Mouse (Mus musculus) fat pad, adult 2 months (tissue): ENCODE measurements at regions not wholly inside any gene's neighbourhood (a gene's known extent, or its start where the extent isn't known, plus 50 kb on each side); places are given as distances from the start of the nearest gene placed in this dataset.

Source experiments
- DNase-seq: peaks from one replicate; pipeline ENCODE4 v3.0.0-alpha.2; 2011; ENCODE audit warnings: low read depth, low spot score; ENCODE audit errors: extremely low read depth

DNA sequence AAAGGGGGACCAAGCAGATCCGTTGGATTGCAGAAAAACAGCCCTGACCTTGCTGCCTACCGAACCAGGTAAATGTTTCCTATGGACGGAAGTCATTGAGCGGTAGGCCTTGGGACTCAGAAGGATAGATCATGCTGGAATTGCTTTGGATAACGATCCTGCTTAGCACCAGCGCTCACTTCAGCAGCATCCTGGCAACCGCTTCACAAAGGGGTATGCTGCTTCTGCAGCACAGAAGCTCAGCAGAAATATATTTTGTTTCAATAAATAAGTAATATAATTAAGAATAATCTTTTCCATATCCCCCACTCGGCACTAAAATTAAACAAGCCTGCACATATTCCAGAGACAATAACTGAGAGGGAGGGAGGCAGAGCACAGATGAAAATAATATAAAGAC, 296.0 kb downstream of the Meis1 start:
- DNase-seq, result no peak

DNA sequence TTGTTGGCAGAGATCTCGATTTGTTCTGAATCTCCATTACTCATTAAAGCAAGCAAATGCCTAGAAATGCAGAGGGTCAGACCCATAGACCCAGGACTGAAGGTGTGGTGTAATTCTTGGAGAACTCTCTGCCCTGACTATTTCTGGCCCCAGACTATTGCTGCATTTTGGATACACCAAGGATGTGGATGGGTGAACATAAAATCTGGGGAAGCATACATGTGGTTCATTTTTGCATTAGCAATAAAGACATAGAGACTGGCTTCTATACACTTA, 303.0 kb downstream of the Meis1 start:
- no peak for DNase-seq

DNA sequence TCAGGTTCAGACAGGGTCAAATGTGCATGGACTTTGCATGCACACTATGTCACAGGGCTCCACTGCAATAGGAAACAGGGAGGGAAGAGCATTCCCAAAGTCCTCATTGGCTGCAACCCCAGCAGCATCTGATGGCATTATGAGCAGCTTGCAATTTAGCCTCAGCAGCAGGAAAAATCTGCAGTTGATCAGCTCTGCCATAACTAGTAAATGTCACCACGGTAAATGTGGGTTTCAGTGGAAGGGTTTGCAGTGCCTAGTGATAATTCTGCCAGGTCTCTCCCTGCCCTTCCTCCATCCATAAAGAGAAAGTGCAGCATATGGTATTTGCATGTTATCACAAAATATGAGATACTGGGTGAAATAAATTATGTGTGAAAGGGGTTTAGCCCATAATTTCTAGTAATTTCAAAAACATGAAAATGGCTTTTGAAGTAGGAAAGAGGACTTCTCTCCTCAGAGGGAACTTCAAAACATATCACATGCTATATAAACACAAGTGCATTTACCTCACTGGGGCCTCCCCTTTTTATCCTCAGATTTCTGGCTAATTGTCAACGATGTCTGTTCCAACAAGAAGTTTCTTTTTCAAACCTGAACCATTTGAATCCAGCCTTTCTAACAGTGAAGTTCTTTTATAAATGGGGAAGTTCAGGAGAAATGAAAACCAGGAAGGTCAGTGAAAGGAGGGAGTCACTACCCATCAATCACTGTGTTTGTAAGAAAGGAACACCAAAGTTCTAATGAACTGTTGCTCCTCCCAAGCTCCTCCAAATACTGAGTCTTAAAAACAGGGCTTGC, 303.5 kb downstream of the Meis1 start:
- no peak for DNase-seq

DNA sequence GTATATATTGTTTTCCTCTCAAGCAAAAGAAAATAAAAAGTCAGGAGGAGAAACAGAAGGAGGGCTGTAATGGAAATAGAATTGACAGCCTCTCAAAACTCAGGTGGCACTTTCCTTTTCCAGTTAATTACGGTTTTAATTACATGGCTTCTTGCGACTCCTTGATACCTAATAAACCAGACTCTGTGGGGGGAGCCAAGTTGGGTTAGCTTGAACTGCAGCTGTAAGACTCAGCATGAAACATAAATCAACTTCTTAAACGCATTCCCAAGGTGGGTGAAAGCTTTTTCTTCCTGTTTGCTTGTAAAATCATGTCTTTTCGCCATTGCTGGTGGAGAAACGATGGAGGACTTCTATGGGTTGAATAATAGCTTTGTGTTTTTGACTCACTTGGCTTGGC, 304.4 kb downstream of the Meis1 start:
- DNase-seq, result no peak

DNA sequence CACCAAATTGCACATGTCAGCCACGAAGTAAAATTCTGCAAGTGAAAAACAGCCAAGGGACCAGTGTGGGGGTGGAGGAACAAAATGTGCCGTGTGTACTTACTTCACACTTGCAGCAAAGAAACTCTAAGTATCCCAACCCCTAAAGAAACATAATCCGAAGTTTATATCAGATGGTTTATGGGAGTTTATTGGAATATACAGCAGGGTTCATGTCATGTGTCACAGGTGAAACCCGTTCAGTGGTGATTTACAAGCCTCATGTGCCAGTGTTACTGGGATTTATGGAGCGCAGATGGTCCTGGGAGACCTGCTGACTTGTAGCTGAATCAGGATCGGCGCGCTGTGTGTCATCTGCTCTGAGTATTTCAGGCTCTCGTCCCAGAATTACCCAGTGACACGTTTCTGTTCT, 306.1 kb downstream of the Meis1 start:
- no peak for DNase-seq

DNA sequence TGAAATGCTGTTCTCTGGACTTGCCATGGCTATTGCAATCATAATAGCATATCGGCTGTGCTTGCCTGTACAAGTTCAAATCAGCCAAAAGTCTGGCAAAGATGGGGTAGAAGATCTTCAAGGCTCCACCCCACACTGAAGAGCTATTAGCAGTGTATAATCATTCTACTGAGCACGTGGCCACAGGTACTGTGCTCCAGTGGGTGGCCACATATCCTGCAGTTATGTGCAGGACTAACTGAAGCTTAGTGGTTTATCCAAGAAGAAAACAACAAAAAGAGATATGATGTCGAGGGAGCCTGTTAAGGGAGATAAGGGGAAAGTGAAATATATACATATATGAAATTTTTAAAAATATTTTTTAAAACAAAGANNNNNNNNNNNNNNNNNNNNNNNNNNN, 309.2 kb downstream of the Meis1 start:
- no peak for DNase-seq

DNA sequence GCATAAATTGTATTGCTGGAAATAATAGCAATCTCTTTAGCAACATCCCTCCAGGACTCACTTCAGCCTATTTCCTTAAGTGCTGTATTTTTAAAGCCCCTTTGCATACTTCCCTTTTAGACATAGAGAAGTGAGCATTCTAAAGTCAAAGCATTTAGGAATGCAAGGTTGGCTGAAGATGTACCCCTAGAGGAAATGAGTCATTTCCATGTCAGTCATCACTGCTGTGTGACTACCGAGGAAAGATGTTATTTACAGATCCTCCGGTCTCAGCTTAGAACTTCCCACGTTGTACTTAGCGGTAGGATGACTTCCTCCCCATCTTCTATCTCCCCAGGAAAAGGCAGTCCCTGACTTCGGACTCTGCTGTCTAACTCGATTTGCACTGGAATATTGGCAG, 337.2 kb downstream of the Meis1 start:
- DNase-seq, result no peak

DNA sequence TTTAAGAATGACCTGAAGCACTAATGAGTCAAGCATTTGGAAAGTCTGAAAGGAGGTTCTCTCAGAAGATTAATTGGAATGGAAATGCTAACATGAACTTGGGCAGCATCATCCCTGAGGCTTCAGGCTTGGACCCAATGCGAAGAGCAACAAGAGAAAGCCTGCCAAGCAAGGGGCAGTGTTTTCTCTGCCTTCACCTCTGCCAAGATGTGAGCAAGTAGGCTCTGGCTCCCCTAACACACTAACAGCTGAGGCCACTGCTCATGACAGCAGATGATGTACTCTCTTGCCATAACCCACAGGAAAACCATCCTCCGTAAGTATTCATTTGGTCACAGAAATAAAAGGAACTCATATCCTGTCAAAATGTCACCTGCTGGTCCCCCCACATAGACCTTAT, 341.9 kb downstream of the Meis1 start:
- no peak for DNase-seq

DNA sequence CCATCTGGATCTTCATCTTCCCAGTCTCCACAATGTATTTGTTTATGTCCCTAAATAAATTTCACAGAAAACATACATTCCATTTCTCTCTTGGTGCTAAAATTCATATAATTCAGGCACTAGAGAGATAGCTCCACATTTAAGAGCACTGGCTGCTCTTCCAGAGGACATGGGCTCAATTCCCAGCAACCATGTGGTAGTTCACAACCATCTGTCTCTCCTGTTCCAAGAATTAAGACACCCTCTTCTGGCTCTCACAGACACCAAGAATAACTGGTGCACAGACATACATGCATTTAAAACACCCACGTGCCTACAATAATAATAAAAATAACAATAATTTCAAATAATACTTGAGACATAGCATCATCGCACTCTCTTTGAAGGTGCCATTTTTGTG, 347.8 kb downstream of the Meis1 start:
- no peak for DNase-seq

DNA sequence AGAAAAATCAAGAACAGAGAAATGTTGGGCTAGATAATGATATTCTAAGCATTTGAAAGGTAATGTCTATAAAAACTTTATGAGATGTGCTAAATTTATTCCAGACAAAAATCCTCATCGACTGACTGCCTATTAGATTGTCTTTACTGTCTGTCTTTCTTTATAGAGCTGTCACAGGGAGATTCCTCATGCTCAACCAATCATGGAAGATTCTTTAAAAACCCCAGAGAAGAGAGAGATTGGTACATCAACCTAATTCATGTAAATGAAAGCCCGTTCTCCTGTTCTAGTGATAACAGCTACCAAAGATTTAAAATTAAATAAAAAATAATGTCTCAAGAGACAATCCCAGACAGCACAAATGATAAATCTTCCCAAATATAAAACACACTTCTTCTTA, 349.5 kb downstream of the Meis1 start:
- no peak for DNase-seq

DNA sequence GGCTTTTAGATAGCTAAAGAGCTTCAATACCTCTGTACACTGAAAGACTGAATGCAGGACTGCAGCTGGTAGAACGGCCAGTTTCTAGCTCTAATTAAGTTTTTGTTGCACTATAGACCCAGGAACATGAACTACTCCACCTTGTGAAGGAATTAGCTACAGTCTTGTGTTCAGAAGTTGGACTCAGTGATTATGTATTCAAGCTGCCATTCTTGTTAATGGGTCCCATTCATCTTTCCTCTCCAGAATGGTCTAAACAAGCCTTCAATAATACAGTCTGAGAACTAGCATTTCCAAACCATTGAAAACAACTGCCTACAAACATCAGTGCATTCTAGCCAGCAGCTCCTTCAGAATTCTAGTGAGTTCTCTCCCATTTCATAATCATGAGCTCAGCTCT, 362.4 kb downstream of the Meis1 start:
- DNase-seq, result no peak

DNA sequence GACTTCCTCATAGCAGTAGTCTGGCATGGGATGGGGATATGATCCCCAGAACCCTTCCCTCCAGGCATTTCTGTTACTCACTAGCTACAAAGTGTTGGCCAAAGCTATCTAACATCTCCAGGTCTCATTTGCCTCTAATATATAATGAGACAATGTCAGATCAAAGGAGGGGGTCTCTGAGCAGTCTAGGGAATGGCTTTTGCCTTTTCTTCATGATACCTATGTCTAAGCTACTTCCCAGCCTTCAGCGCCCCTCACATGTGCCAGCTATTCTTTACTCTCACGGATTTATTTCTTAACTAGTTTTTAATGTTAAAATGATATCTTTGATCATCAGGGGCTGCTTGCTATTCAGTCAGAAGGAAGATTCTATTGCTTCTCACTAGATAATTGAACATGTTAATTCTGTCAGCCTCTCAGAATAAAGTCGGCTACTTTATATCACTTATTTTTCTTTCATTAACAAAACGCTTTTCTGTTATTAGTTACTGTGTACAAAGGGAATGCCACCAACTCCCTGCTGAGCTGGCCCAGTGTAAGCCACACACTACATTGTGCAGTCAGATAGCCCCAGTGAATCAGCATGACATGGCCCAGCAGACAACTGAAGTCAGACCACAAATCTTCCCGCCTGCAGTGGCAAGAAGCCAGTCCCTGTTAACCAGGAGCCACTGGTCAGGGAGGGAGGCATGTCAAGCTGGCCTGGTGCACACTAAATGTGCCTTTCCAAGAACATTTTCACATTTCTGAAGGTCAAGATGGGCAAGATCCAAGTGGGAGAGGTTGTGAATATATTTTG, 386.6 kb downstream of the Meis1 start:
- no peak for DNase-seq

DNA sequence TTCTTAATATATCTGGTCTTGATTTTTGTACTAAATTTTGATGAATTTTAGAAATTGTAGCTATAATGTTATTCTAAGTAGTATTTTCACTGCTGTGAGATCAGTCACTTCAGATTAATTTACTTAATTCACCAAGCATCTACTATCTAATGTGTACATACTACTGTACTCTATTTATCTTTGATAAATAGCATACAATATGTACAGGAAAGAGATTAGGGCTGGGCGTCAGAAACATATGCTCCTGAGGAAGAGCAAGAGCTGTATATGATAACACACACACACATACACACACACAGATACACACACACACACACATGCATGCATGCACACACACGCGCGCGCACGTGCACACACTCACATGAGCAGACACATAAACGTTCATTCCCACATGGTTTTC, 387.2 kb downstream of the Meis1 start:
- no peak for DNase-seq

DNA sequence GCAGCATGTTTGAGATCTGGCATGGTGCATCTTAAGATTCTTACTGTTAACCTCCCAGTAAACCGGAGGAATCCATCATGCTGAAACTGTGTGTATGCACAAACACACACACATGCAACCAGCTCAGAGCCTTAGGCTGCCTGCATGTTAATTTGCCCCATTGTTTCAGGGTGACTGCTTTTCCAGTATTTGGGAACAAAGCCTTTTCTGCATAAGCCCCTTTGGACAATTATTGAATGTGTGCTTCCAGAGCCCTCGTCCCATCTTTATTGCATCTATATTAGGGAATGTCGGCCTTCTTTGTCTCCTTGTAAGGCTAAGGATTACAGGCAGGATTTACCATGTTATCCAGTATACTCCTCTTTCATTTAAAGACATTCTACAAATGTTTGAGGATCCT, 397.0 kb downstream of the Meis1 start:
- DNase-seq, result no peak

DNA sequence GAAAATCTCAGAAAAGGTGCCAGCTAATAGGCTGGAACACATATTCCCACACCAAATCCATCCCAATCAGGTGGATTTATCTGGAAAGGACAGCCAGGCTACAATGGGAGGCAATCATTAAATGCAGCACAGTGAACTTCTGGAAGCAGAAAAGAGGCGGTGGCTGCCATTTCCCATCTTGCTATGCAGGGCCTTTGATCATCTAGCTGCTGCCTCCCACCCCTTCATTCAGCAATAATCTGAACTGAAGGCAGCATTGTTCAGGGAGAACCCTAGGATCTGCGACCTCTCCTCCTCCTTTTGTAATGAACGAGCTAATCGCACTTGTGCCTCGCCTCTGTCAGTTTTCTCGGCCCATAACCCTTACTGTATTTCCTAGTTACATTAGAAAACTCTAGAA, 413.9 kb downstream of the Meis1 start:
- no peak for DNase-seq

DNA sequence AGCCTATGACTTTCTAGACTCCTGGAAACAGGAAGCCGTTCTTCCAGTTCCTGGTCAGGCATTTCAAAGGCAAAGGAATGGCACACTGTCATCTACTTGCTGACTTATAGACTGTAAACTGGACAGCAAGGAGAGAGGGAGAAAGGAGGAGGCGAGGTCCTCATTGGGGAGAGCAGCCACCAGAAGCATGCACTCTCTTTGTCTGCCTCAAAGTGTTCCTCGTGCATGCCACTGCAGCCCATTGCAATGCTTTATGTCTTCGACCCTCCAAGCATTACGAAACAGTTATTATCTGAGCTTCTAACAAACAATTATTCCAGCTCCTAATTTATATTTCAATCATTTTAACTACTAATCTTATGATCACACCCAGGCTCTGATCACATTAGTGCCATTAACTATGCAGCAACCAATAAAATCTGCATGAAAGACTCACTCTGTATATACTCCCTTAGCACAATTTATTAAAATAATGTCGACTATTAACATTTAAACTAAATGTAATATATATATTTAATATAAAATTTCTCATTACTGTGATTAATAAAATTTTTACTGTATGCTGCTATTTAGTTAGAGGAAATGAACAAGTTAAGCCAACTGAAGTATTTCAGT, 417.1 kb downstream of the Meis1 start:
- no peak for DNase-seq

DNA sequence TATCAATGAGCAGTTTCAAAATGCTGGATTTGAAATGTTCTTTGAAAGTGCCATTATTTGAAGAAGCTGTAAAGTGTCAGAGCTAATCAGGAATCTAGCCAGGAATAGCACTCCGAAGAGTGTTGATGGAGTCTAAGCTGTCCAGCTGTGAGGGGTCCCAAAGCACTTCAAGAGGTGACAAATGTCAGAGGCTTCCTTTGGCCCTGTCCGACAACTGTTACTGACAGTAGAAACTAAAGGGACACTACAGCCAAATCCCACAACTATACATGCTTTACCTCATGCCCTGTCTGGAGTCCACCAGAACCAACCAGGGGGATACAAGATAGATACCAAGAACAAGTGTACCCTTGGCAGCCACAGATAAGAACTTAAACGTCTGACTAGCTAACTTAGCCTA, 420.4 kb downstream of the Meis1 start:
- no peak for DNase-seq

DNA sequence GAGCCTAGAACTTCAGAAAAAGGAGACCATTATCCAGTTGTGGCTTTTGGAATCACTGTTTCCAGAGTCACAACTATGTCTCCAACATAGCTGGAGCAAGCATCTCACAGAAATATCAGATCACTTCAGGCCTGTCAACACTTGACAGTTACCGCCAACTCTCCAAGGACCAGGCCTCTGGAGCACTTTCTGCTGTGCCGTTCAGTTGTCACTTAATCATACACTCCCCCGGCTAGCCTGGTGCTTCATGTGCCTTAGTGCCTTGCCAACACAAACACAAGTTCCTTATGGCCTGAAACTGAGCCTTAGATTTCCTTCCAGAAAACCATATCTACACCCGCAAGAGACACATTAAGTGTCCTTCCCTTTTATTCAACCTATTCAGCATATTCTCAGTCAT, 421.8 kb downstream of the Meis1 start:
- no peak for DNase-seq

DNA sequence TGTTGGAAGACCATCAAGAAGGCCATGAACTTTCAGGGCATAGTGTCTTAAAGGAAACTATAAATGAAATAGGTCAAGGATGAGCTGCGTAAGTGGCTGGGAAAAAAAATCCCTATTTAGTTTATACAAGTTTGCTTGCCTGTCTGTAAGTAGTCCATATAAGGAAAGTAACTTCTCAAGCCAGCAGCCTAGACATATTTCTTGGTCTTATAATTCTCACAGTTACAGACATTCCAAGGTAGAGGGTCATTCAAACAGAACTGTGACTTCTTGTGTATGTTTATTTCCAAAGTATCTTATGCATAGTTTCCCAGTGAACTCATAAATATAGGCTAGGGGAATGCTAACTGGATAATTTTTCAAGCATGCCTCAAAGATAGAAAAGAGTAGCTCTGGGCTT, 428.3 kb downstream of the Meis1 start:
- DNase-seq, result no peak

DNA sequence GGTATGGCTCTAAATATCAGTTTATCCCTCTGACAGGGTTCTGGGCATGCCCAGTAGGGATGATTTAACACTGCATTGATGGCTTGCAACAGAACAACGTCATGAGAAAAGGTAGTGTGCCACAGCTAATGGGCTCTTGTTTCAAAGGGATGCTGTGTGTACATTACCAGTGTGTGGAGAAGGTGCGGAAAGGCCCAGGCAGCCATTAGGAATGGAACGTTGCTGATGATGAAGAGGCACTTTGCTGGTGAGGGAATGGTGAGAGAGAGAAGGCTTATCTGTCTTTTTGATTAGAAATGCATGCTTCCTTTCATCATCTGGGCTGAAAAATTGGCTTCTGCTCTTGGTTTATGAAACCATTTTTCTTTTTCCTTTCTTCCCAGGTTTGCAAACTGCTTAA, 432.3 kb downstream of the Meis1 start:
- no peak for DNase-seq

DNA sequence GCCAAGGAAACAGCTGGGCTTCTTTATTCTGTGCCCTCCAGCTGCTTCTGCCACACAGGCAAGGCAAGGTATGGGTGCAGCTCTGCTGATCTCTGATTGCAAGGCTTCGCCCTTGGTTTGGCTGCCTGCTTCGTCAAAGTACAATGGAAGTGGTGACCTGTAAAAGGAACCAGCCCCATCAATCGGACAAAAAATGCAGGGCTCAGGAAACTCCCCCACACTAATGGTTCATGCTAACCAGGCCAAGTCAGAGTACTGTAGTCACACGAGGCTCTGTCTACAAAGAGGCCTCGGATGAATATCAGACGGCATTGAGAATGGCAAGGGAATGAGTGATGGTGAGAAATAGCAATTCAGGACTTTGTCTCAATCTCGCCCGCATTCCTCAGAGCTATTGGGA, 433.8 kb downstream of the Meis1 start:
- no peak for DNase-seq

DNA sequence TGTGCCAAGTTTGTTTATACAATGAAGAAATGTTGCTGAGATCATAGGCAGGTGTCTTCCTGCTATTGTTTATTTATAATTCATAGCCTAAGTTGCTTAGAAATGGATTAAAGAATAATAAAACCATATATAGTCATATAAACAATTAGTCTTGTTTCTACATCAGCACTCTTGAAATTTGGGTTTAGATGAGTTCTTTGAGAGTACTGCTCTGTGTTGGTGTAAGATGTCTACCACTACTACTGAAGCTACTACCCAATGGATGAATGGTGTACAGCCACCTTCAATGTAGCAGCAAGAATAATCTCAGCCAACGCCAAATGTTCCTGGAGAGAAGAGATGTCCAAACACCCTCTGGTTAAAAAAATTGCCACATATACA, 436.0 kb downstream of the Meis1 start:
- no peak for DNase-seq
